22 mouse cellular contexts compared by ENCODE assay signal in genomic region chr13:37894756-37895155, GRCm38 (mm10).
DNase-seq lines count a peak whose midpoint lies in the region; ATAC-seq lines count a peak whose summit lies in the region.
"Had no signal": no experiment of that assay in that cellular context is flagged by ENCODE, and none has a peak within 500 bp of the region (broad histone marks: within the 10 kb centered on the region; RNA-seq: fewer than 3 reads in every experiment).

No protein-coding gene starts in this region.

- no peak overlapping the region for H3K9ac ChIP-seq in heart, embryonic 12.5 days
- no peak overlapping the region for H3K9ac ChIP-seq in liver, embryonic 12.5 days
- H3K9ac ChIP-seq in liver, embryonic 11.5 days (ENCODE audit: low read depth, low read length) = no peak overlapping the region
- H3K9ac ChIP-seq in liver, embryonic 13.5 days = no peak overlapping the region
- no peak overlapping the region for H3K9ac ChIP-seq in stomach, embryonic 16.5 days (ENCODE audit: low read length)
- H3K9ac ChIP-seq: forebrain, embryonic 15.5 days; hindbrain, embryonic 15.5 days had no signal

- no peak for DNase-seq in heart, postnatal 10 days
- DNase-seq in liver, embryonic 11.5 days (ENCODE audit: low spot score) = no peak
- DNase-seq in liver, embryonic 13.5 days = no peak
- DNase-seq: adrenal gland, postnatal 25 days; cerebellum, adult 18-20 months; cerebellum, postnatal 25 days; embryo, embryonic 11 days; gastrocnemius, postnatal 25 days; kidney, adult 11 months; layer of hippocampus, postnatal 36 days; lung, postnatal 4 days; retina, postnatal 1 day; thymus, postnatal 25 days had no signal

- intact Hi-C loops in heart, postnatal 10 days (cut with DNase I) = no loop called here

- H3K4me1 ChIP-seq in heart, embryonic 12.5 days (replicated peaks) = peaks cover 25% of the 10 kb centered on the region
- H3K4me1 ChIP-seq in liver, embryonic 12.5 days = peaks cover 43% of the 10 kb centered on the region
- peaks cover 9% of the 10 kb centered on the region; the same call in 1 of the 2 replicates for H3K4me1 ChIP-seq in liver, embryonic 11.5 days (replicated peaks; ENCODE audit: control insufficient read depth, insufficient read depth, low read length)
- peaks cover 30% of the 10 kb centered on the region for H3K4me1 ChIP-seq in liver, embryonic 13.5 days (replicated peaks)
- H3K4me1 ChIP-seq in stomach, embryonic 16.5 days (ENCODE audit: control insufficient read depth, insufficient read depth, low read length) = 0 out of 2 replicates have a peak, but pooled peaks cover 4% of the 10 kb centered on the region
- H3K4me1 ChIP-seq: forebrain, embryonic 15.5 days; hindbrain, embryonic 15.5 days had no signal

- no peak overlapping the region for H3K4me2 ChIP-seq in heart, embryonic 12.5 days
- no peak overlapping the region for H3K4me2 ChIP-seq in liver, embryonic 12.5 days
- no peak overlapping the region for H3K4me2 ChIP-seq in liver, embryonic 11.5 days
- H3K4me2 ChIP-seq in liver, embryonic 13.5 days = no peak overlapping the region
- H3K4me2 ChIP-seq in stomach, embryonic 16.5 days (ENCODE audit: low read depth, low read length) = no peak overlapping the region
- H3K4me2 ChIP-seq: forebrain, embryonic 15.5 days; hindbrain, embryonic 15.5 days had no signal

- peak overlapping the region; percentile 70 for H3K27ac ChIP-seq in heart, embryonic 12.5 days (ENCODE audit: poor library complexity, severe bottlenecking)
- peak overlapping the region; percentile 20 for H3K27ac ChIP-seq in liver, embryonic 12.5 days
- no peak overlapping the region; the same call in 1 of the 2 replicates for H3K27ac ChIP-seq in liver, embryonic 11.5 days (ENCODE audit: low read depth, low read length)
- peak overlapping the region; percentile 62 for H3K27ac ChIP-seq in liver, embryonic 13.5 days
- H3K27ac ChIP-seq in stomach, embryonic 16.5 days (ENCODE audit: low read length) = peak overlapping the region; percentile 5; the same call in 1 of the 2 replicates
- H3K27ac ChIP-seq: forebrain, embryonic 15.5 days; hindbrain, embryonic 15.5 days; kidney, postnatal 0 days had no signal

- H3K9me3 ChIP-seq in heart, embryonic 12.5 days (replicated peaks) = no peaks in the 10 kb centered on the region
- no peaks in the 10 kb centered on the region for H3K9me3 ChIP-seq in liver, embryonic 12.5 days (replicated peaks)
- no peaks in the 10 kb centered on the region for H3K9me3 ChIP-seq in liver, embryonic 11.5 days (ENCODE audit: control insufficient read depth, low read length)
- no peaks in the 10 kb centered on the region for H3K9me3 ChIP-seq in liver, embryonic 13.5 days (replicated peaks)
- no peaks in the 10 kb centered on the region for H3K9me3 ChIP-seq in stomach, embryonic 16.5 days (replicated peaks; ENCODE audit: control insufficient read depth, low read length)
- H3K9me3 ChIP-seq: forebrain, embryonic 15.5 days; G1E; hindbrain, embryonic 15.5 days had no signal

- WGBS in heart, embryonic 12.5 days = 52% methylated on average over 8 of the region's 8 CpGs
- 71% methylated on average over 8 of the region's 8 CpGs for WGBS in liver, embryonic 12.5 days (ENCODE audit: insufficient replicate concordance)
- 78% methylated on average over 8 of the region's 8 CpGs for WGBS in liver, embryonic 11.5 days
- WGBS in liver, embryonic 13.5 days (ENCODE audit: insufficient replicate concordance) = 70% methylated on average over 8 of the region's 8 CpGs
- 68% methylated on average over 8 of the region's 8 CpGs for WGBS in stomach, embryonic 16.5 days

- ATAC-seq in heart, embryonic 12.5 days (ENCODE audit: insufficient number of reproducible peaks, low FRiP score) = no peak
- ATAC-seq in liver, embryonic 12.5 days = no peak
- no peak for ATAC-seq in liver, embryonic 11.5 days (replicated peaks; ENCODE audit: low FRiP score)
- no peak for ATAC-seq in liver, embryonic 13.5 days (ENCODE audit: low read depth)
- no peak for ATAC-seq in stomach, embryonic 16.5 days (ENCODE audit: insufficient read depth, low FRiP score)
- ATAC-seq in frontal cortex, adult (ENCODE audit: low TSS enrichment) = no peak
- ATAC-seq: activated CD4-positive, CD25-positive, alpha-beta regulatory T cell, adult 4 months; forebrain, embryonic 15.5 days had no signal

- H3K36me3 ChIP-seq in heart, embryonic 12.5 days = peaks cover 65% of the 10 kb centered on the region
- peaks cover 87% of the 10 kb centered on the region for H3K36me3 ChIP-seq in liver, embryonic 12.5 days
- H3K36me3 ChIP-seq in liver, embryonic 11.5 days (ENCODE audit: control insufficient read depth, insufficient read depth, low read length) = peaks cover 34% of the 10 kb centered on the region
- H3K36me3 ChIP-seq in liver, embryonic 13.5 days = peaks cover 85% of the 10 kb centered on the region
- H3K36me3 ChIP-seq in stomach, embryonic 16.5 days (ENCODE audit: control insufficient read depth, insufficient read depth, low read length) = peaks cover 4% of the 10 kb centered on the region; the same call in 1 of the 2 replicates
- H3K36me3 ChIP-seq: forebrain, embryonic 15.5 days; hindbrain, embryonic 15.5 days had no signal

- H3K27me3 ChIP-seq in heart, embryonic 12.5 days (replicated peaks) = no peaks in the 10 kb centered on the region
- no peaks in the 10 kb centered on the region for H3K27me3 ChIP-seq in liver, embryonic 12.5 days (replicated peaks)
- no peaks in the 10 kb centered on the region for H3K27me3 ChIP-seq in liver, embryonic 11.5 days (replicated peaks; ENCODE audit: control insufficient read depth, insufficient read depth, low read length)
- no peaks in the 10 kb centered on the region for H3K27me3 ChIP-seq in liver, embryonic 13.5 days
- H3K27me3 ChIP-seq in stomach, embryonic 16.5 days (ENCODE audit: control insufficient read depth, insufficient read depth, low read length) = no peaks in the 10 kb centered on the region
- H3K27me3 ChIP-seq: forebrain, embryonic 15.5 days; hindbrain, embryonic 15.5 days had no signal

- H3K4me3 ChIP-seq in heart, embryonic 12.5 days = no peak overlapping the region
- H3K4me3 ChIP-seq in liver, embryonic 12.5 days = no peak overlapping the region
- no peak overlapping the region for H3K4me3 ChIP-seq in liver, embryonic 11.5 days (ENCODE audit: low read depth, low read length)
- no peak overlapping the region for H3K4me3 ChIP-seq in liver, embryonic 13.5 days (replicated peaks)
- H3K4me3 ChIP-seq in stomach, embryonic 16.5 days (replicated peaks; ENCODE audit: low read length) = no peak overlapping the region
- H3K4me3 ChIP-seq: forebrain, embryonic 15.5 days; hindbrain, embryonic 15.5 days had no signal
